Mouse (Mus musculus): ENCODE data around the gene Sh3kbp1.

DNA sequence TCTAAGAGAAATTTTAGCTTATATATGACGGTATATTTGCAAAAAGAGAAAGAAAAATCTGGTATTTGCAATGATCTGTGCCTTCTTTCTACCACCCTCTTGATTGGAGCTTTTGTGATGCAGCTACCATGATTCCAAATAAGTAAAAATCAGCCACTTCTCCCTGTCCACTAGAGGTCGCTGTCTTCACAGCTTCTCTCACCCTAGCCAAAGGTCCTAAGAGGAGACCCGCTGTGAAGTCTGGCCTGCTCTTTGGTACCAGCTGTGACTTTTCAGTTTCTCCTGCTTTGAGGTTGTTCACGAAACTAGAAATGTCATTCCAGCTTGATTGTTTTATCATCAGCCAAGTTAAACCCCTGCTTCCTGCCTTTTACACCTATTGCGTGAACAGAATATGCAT is 346.7 kb downstream of the Sh3kbp1 start:
- peak; percentile 51 for TF ChIP-seq CTCF (IDR thresholded peaks at IDR 0.05; ENCODE audit: control insufficient read depth, insufficient read depth, low read length)
- TF ChIP-seq POLR2A (IDR thresholded peaks at IDR 0.05; ENCODE audit: borderline replicate concordance, control insufficient read depth, low read depth, low read length): no peak

Measured in bone marrow, adult 2 months (tissue).